12 mouse cellular contexts compared by ENCODE assay signal in the genomic region with DNA sequence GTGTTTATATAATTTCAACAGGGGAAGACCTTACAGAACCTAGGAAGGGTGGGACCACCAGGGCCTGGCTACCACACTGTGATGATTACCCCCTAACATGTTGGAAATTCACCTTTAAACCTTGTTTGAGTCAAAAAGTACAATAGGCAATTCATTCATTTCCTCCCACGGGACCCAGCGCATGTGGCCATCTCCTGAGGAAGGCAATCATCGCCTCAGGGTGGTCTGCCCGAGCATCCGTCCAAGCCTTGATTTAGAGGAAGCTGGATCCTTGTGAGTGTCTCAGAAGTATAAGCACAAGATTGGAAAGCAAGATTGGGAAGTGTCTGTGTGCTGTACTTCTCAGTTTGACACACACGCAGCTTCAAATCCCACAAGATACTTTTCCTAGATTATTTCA.
DNase-seq lines count a peak whose midpoint lies in the region; ATAC-seq lines count a peak whose summit lies in the region.
"Had no signal": no experiment of that assay in that cellular context is flagged by ENCODE, and none has a peak within 500 bp of the region (broad histone marks: within the 10 kb centered on the region; RNA-seq: fewer than 3 reads in every experiment).

No protein-coding gene starts in this region.

- no peak overlapping the region for H3K4me2 ChIP-seq in embryonic facial prominence, embryonic 14.5 days (ENCODE audit: low read depth, low read length)
- H3K4me2 ChIP-seq: neural tube, embryonic 13.5 days had no signal

- no peaks in the 10 kb centered on the region for H3K9me3 ChIP-seq in embryonic facial prominence, embryonic 14.5 days (ENCODE audit: control insufficient read depth, low read length)
- H3K9me3 ChIP-seq: neural tube, embryonic 13.5 days had no signal

- WGBS in embryonic facial prominence, embryonic 14.5 days, result 42% methylated on average over 6 of the region's 6 CpGs

- H3K4me1 ChIP-seq in embryonic facial prominence, embryonic 14.5 days (ENCODE audit: control insufficient read depth, insufficient read depth, low read length), result peaks cover 12% of the 10 kb centered on the region
- H3K4me1 ChIP-seq: neural tube, embryonic 13.5 days had no signal

- H3K9ac ChIP-seq in embryonic facial prominence, embryonic 14.5 days (ENCODE audit: low read depth, low read length), result no peak overlapping the region
- H3K9ac ChIP-seq: neural tube, embryonic 13.5 days had no signal

- no peak for ATAC-seq in embryonic facial prominence, embryonic 14.5 days (ENCODE audit: low read depth)
- no peak for ATAC-seq in CD4-positive, CD25-positive, alpha-beta regulatory T cell, adult 4 months
- ATAC-seq: activated CD4-positive, CD25-positive, alpha-beta regulatory T cell, adult 4 months; midbrain, embryonic 16.5 days had no signal

- H3K27ac ChIP-seq in embryonic facial prominence, embryonic 14.5 days (replicated peaks; ENCODE audit: low read depth, low read length), result no peak overlapping the region
- H3K27ac ChIP-seq: neural tube, embryonic 13.5 days had no signal

- no peaks in the 10 kb centered on the region; the same call in 1 of the 2 replicates for H3K27me3 ChIP-seq in embryonic facial prominence, embryonic 14.5 days (replicated peaks; ENCODE audit: control insufficient read depth, insufficient read depth, low read length)
- H3K27me3 ChIP-seq: CH12.LX; neural tube, embryonic 13.5 days had no signal

- H3K36me3 ChIP-seq in embryonic facial prominence, embryonic 14.5 days (ENCODE audit: control insufficient read depth, insufficient read depth, low read length), result no peaks in the 10 kb centered on the region
- H3K36me3 ChIP-seq: neural tube, embryonic 13.5 days had no signal

- no peak overlapping the region for H3K4me3 ChIP-seq in embryonic facial prominence, embryonic 14.5 days (ENCODE audit: low read depth, low read length)
- H3K4me3 ChIP-seq: neural tube, embryonic 13.5 days had no signal

- DNase-seq in kidney, adult 8-10 months, result peak; percentile 4
- no peak for DNase-seq in kidney, adult 18-20 months
- DNase-seq in embryonic facial prominence, embryonic 14.5 days (ENCODE audit: low spot score), result peak; percentile 65
- DNase-seq in heart, adult 9 months (ENCODE audit: low spot score in 2 of 2), result peak; percentile 44 to 83
- DNase-seq in kidney, postnatal 14 days, result peak; percentile 52
- DNase-seq in spleen, postnatal 14 days (ENCODE audit: low spot score in 2 of 2), result no peak
- DNase-seq: thymus, postnatal 4 days had no signal

Comparison
In these comparisons a context has a peak if more than half of its experiments do, and no peak if none do; other contexts are left out.
1. DNase-seq: peak in kidney, adult 8-10 months (2 of 2), embryonic facial prominence, embryonic 14.5 days (single experiment), heart, adult 9 months (2 of 2) and kidney, postnatal 14 days (single experiment); none in kidney, adult 18-20 months (single experiment) and spleen, postnatal 14 days (0 of 2).